Mouse (Mus musculus) spleen, adult 2 months (tissue): Measurements from ENCODE around the gene Zc2hc1b.

Source experiments
- CTCF ChIP-seq: fragments of 200-500 bp; IDR thresholded peaks from 2 replicates; pipeline ENCODE4 v1.5.1; 2011; ENCODE audit warnings: mild to moderate bottlenecking, inconsistent platforms; ENCODE audit not compliant: insufficient read depth, insufficient read length, insufficient replicate concordance; ENCODE audit errors: extremely low read depth
- POLR2A ChIP-seq: fragments of 200-500 bp; IDR thresholded peaks from 2 replicates; pipeline ENCODE4 v1.6.1; 2011; ENCODE audit warnings: low read depth, low read length, inconsistent platforms

GRCm38 (mm10) chr10:13213956-13214355, 36.1 kb upstream of the Zc2hc1b start:
- TF ChIP-seq POLR2A (no peak), CTCF (no peak)
